Mouse (Mus musculus) heart, postnatal 36 days (tissue): ENCODE results near the gene Jhy. TPM values are rescaled to one million over a fixed set of nuclear protein-coding genes. Genes with fewer than 3 reads are reported as not detected.

Source experiments
- DNase-seq, 2 experiments: peaks; one replicate each; pipeline ENCODE4 v3.0.0; 2021 to 2022
- intact Hi-C: fragments of 180-260 bp; cut with DNase I; formaldehyde crosslinking; loops from one replicate; pipeline ENCODE4 v1.15.1; 2025
- total RNA-seq, 2 experiments: library from RNA; stranded (reverse); gene quantifications; 2 replicates each; pipeline ENCODE4 v1.2.3; 2021

Gene Jhy
- not detected for total RNA-seq

- DNase-seq, result no peak
- intact Hi-C loops, result no loop called here
These were observed at the start of gene Jhy for GRCm38 (mm10) chr9:40963586-40964417. Jhy (minus strand) TSS chr9:40964118.

- intact Hi-C loops, result no loop called here
- DNase-seq, result no peak
These were observed 48.5 kb upstream of the Jhy start for GRCm38 (mm10) chr9:41012456-41012855.

- no peak for DNase-seq
- intact Hi-C loops, result no loop called here
These were observed 47.9 kb upstream of the Jhy start for GRCm38 (mm10) chr9:41011512-41012436.

- DNase-seq, result no peak
- intact Hi-C loops, result no loop called here
These were observed 43.9 kb upstream of the Jhy start for GRCm38 (mm10) chr9:41007785-41008184.

- no peak for DNase-seq
- intact Hi-C loops, result no loop called here
These were observed 40.5 kb upstream of the Jhy start, which contains the start of gene Crtam for GRCm38 (mm10) chr9:41004415-41004814. Crtam (minus strand) TSS chr9:41004628.

- intact Hi-C loops, result no loop called here
- DNase-seq, result no peak
These were observed 33.3 kb upstream of the Jhy start for GRCm38 (mm10) chr9:40997116-40997779.

- DNase-seq, result no peak
- intact Hi-C loops, result loop anchor here (5.0 kb wide), 1 partner anchor 33 kb away; no protein-coding TSS in a partner anchor
These were observed 30.2 kb upstream of the Jhy start for GRCm38 (mm10) chr9:40994075-40994474.

- intact Hi-C loops, result loop anchor here (2.0 to 5.0 kb wide), 3 partner anchors 36 to 191 kb away; no protein-coding TSS in a partner anchor
- DNase-seq, result no peak
These were observed 27.6 kb upstream of the Jhy start for GRCm38 (mm10) chr9:40991511-40991910.

- intact Hi-C loops, result loop anchor here (1.0 to 5.0 kb wide), 4 partner anchors 37 to 201 kb away; no protein-coding TSS in a partner anchor
- DNase-seq, result peak; percentile 34 to 37
These were observed 26.1 kb upstream of the Jhy start for GRCm38 (mm10) chr9:40989940-40990588.

GRCm38 (mm10) chr9:40984313-40984712 is 20.4 kb upstream of the Jhy start:
- no peak for DNase-seq
- intact Hi-C loops, result no loop called here

GRCm38 (mm10) chr9:40983758-40984157 is 19.8 kb upstream of the Jhy start:
- intact Hi-C loops, result loop anchor here (2.0 kb wide), 1 partner anchor 149 kb away; no protein-coding TSS in a partner anchor
- no peak for DNase-seq

- intact Hi-C loops, result loop anchor here (2.0 kb wide), 1 partner anchor 148 kb away; no protein-coding TSS in a partner anchor
- peak in 1 of 2 experiments; percentile 4 for DNase-seq
These were observed 18.6 kb upstream of the Jhy start for GRCm38 (mm10) chr9:40982480-40982879.

- intact Hi-C loops, result no loop called here
- no peak for DNase-seq
These were observed 10.3 kb upstream of the Jhy start for GRCm38 (mm10) chr9:40974042-40974801.

- DNase-seq, result no peak
- intact Hi-C loops, result no loop called here
These were observed 448 bp upstream of the Jhy start for GRCm38 (mm10) chr9:40964418-40964714.

GRCm38 (mm10) chr9:40961401-40961800 is 2.5 kb downstream of the Jhy start:
- DNase-seq, result no peak
- intact Hi-C loops, result no loop called here

GRCm38 (mm10) chr9:40949039-40949615 is 14.8 kb downstream of the Jhy start:
- intact Hi-C loops, result no loop called here
- DNase-seq, result no peak

- intact Hi-C loops, result no loop called here
These were observed 15.4 kb downstream of the Jhy start for GRCm38 (mm10) chr9:40948473-40948872.

GRCm38 (mm10) chr9:40947131-40947530 is 16.8 kb downstream of the Jhy start:
- peak in 1 of 2 experiments; percentile 18 for DNase-seq
- intact Hi-C loops, result no loop called here

More at GRCm38 (mm10) chr9:40948473-40948872, 15.4 kb downstream of the Jhy start:
- no peak for DNase-seq

- intact Hi-C loops, result loop anchor here (1.0 kb wide), 1 partner anchor 102 kb away; no protein-coding TSS in a partner anchor
These were observed 26.5 kb downstream of the Jhy start for GRCm38 (mm10) chr9:40937425-40937824.

More at GRCm38 (mm10) chr9:40937425-40937824, 26.5 kb downstream of the Jhy start:
- no peak for DNase-seq
